Mouse (Mus musculus) limb, embryonic 12.5 days (tissue): Measurements from ENCODE around the gene Gm28043. TPM values are rescaled to one million over a fixed set of nuclear protein-coding genes. Genes with fewer than 3 reads are reported as not detected.
A peak's percentile ranks its signal among the peaks of the same experiment; 100 is the strongest.

Experiments
- ATAC-seq: fragments of 200-750 bp; cut with Nextera tagmentation; 2 replicates; pipeline ENCODE4 v1.8.0; 2017; ENCODE audit warnings: low read depth, moderate TSS enrichment; ENCODE audit not compliant: insufficient number of reproducible peaks, insufficient read depth, low FRiP score, low TSS enrichment
- H3K27ac ChIP-seq: fragments of 300-500 bp; sonication (generic); 2 replicates; pipeline ENCODE4 v1.5.1; 2016; ENCODE audit warnings: mild to moderate bottlenecking, moderate library complexity
- H3K27me3 ChIP-seq: fragments of 300-500 bp; sonication (generic); 2 replicates; pipeline ENCODE4 v1.6.1; 2016; ENCODE audit warnings: mild to moderate bottlenecking, moderate library complexity
- H3K36me3 ChIP-seq: fragments of 300-500 bp; sonication (generic); 2 replicates; pipeline ENCODE4 v1.6.1; 2016; ENCODE audit warnings: mild to moderate bottlenecking, moderate library complexity
- H3K4me1 ChIP-seq: fragments of 300-500 bp; sonication (generic); replicated peaks from 2 replicates; pipeline ENCODE4 v1.6.1; 2016
- H3K4me2 ChIP-seq: fragments of 300-500 bp; sonication (generic); 2 replicates; pipeline ENCODE4 v1.6.1; 2016; ENCODE audit warnings: mild to moderate bottlenecking, moderate library complexity
- H3K4me3 ChIP-seq: fragments of 300-500 bp; sonication (generic); replicated peaks from 2 replicates; pipeline ENCODE4 v1.5.1; 2016; ENCODE audit warnings: mild to moderate bottlenecking
- H3K9ac ChIP-seq: fragments of 300-500 bp; sonication (generic); replicated peaks from 2 replicates; pipeline ENCODE4 v1.6.1; 2016; ENCODE audit warnings: mild to moderate bottlenecking, moderate library complexity
- H3K9me3 ChIP-seq: fragments of 300-500 bp; sonication (generic); 2 replicates; pipeline ENCODE4 v1.6.1; 2016; ENCODE audit warnings: mild to moderate bottlenecking, moderate library complexity
- WGBS: fragments of 180-500 bp; shearing (Covaris S2); methylation state at CpG from one replicate; pipeline ENCODE4 v1.1.7; 2016; 5-methylcytosine and 5-hydroxymethylcytosine counted together
- polyA plus RNA-seq: library from polyadenylated mRNA; unstranded; fragments of >200 nt; fragmentation: Nextera tagmentation; extraction: Ambion mirVana; gene quantifications from 2 replicates; pipeline ENCODE4 v1.2.1, GENCODE M21; 2016

Gene Gm28043
- polyA plus RNA-seq, 1 experiment from 2014 or later = 3.2 TPM

GRCm38 (mm10) chr17:29627285-29627684 is 12.6 kb downstream of the Gm28043 start:
- Histone ChIP-seq H3K4me3 (no peak overlapping the region), H3K27ac (no peak overlapping the region), H3K4me1 (no peaks in the 10 kb centered on the region), H3K4me2 (no peak overlapping the region), H3K27me3 (no peaks in the 10 kb centered on the region), H3K9ac (no peak overlapping the region), H3K9me3 (no peaks in the 10 kb centered on the region), H3K36me3 (peaks cover 99% of the 10 kb centered on the region)
- WGBS = 87% methylated on average over 9 of the region's 9 CpGs
- no peak for ATAC-seq

- Histone ChIP-seq H3K27ac (no peak overlapping the region), H3K4me1 (no peaks in the 10 kb centered on the region), H3K27me3 (no peaks in the 10 kb centered on the region), H3K4me3 (no peak overlapping the region), H3K36me3 (peaks cover 98% of the 10 kb centered on the region), H3K9me3 (no peaks in the 10 kb centered on the region), H3K9ac (0 out of 2 replicates have a peak overlapping the region, but pooled peaks have one; percentile 27), H3K4me2 (no peak overlapping the region)
- 80% methylated on average over 5 of the region's 5 CpGs for WGBS
- no peak for ATAC-seq
These were observed 14.3 kb downstream of the Gm28043 start for GRCm38 (mm10) chr17:29628946-29629345.

GRCm38 (mm10) chr17:29629620-29630019 is 14.9 kb downstream of the Gm28043 start:
- Histone ChIP-seq H3K36me3 (peaks cover 98% of the 10 kb centered on the region), H3K4me2 (no peak overlapping the region), H3K27ac (no peak overlapping the region), H3K9ac (no peak overlapping the region), H3K4me1 (no peaks in the 10 kb centered on the region), H3K4me3 (no peak overlapping the region), H3K9me3 (no peaks in the 10 kb centered on the region), H3K27me3 (no peaks in the 10 kb centered on the region)
- ATAC-seq = no peak
- WGBS = 85% methylated on average over 5 of the region's 5 CpGs

- no peak for ATAC-seq
These were observed 17.6 kb downstream of the Gm28043 start for GRCm38 (mm10) chr17:29632312-29632711.

GRCm38 (mm10) chr17:29635492-29635891 is 20.8 kb downstream of the Gm28043 start:
- Histone ChIP-seq H3K36me3 (peaks cover 95% of the 10 kb centered on the region), H3K4me1 (no peaks in the 10 kb centered on the region), H3K4me3 (no peak overlapping the region), H3K9me3 (no peaks in the 10 kb centered on the region), H3K27ac (no peak overlapping the region), H3K4me2 (no peak overlapping the region), H3K9ac (no peak overlapping the region), H3K27me3 (no peaks in the 10 kb centered on the region)
- ATAC-seq = no peak
- 93% methylated on average over 8 of the region's 8 CpGs for WGBS

More at GRCm38 (mm10) chr17:29632312-29632711, 17.6 kb downstream of the Gm28043 start:
- Histone ChIP-seq H3K36me3 (peaks cover 97% of the 10 kb centered on the region), H3K9me3 (no peaks in the 10 kb centered on the region), H3K4me3 (no peak overlapping the region), H3K27me3 (no peaks in the 10 kb centered on the region), H3K9ac (no peak overlapping the region), H3K4me1 (no peaks in the 10 kb centered on the region), H3K4me2 (no peak overlapping the region), H3K27ac (no peak overlapping the region)
- WGBS = 93% methylated on average over 11 of the region's 11 CpGs

- H3K36me3 ChIP-seq = peaks cover 95% of the 10 kb centered on the region
- H3K4me2 ChIP-seq = no peak overlapping the region
- H3K4me3 ChIP-seq = no peak overlapping the region
- H3K27ac ChIP-seq = no peak overlapping the region
- no peaks in the 10 kb centered on the region for H3K27me3 ChIP-seq
- H3K4me1 ChIP-seq = no peaks in the 10 kb centered on the region
- no peak overlapping the region for H3K9ac ChIP-seq
- H3K9me3 ChIP-seq = no peaks in the 10 kb centered on the region
- WGBS = 70% methylated on average over 5 of the region's 5 CpGs
- ATAC-seq = no peak
These were observed 21.4 kb downstream of the Gm28043 start for GRCm38 (mm10) chr17:29636118-29636517.

DNA sequence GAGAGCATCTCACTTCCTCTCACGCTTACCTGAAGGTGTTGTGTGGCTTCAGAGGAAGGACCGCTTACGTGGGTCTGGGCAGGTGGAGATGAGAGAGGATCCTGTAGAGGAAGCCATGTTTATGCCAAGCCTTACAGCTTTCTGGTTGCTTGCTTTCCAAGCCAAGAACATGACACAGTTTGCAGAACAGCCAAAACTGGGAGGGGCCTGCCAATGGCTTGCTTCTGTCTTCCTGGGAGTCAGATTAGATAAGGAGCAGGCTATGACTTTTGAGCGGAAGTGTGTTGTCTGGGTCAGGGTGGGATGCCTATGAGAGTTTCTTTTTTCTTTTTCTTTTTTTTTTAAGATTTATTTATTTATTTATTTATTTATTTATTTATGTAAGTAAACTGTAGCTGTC is 22.7 kb downstream of the Gm28043 start:
- H3K9ac ChIP-seq = no peak overlapping the region
- no peak for ATAC-seq
- no peaks in the 10 kb centered on the region for H3K4me1 ChIP-seq
- no peaks in the 10 kb centered on the region for H3K9me3 ChIP-seq
- no peaks in the 10 kb centered on the region for H3K27me3 ChIP-seq
- no peak overlapping the region for H3K4me3 ChIP-seq
- no peak overlapping the region for H3K27ac ChIP-seq
- H3K36me3 ChIP-seq = peaks cover 96% of the 10 kb centered on the region
- H3K4me2 ChIP-seq = no peak overlapping the region
- 98% methylated on average over 4 of the region's 4 CpGs for WGBS

DNA sequence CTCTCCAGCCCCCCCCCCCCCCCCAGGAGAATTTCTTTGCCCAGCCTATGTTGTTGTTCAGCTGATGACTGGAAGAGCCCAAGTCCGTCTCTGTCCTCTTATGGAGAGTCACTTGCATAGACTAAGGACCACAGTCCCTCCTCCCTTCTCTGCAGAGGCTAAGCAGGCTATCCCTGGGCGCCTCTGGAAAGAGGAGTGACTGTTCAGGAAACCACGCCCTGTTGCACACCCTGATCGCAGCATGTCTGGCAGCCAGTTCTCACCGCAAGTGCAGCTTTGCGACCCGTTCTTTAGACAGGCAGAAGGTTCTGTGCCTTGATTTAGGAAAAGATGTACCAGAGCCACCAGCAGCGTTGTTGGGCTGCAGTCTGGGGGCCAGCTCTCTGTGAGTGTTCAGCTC is 23.2 kb downstream of the Gm28043 start:
- no peak overlapping the region for H3K9ac ChIP-seq
- no peaks in the 10 kb centered on the region for H3K9me3 ChIP-seq
- H3K4me3 ChIP-seq = no peak overlapping the region
- no peak overlapping the region for H3K27ac ChIP-seq
- H3K27me3 ChIP-seq = no peaks in the 10 kb centered on the region
- no peak for ATAC-seq
- peaks cover 98% of the 10 kb centered on the region for H3K36me3 ChIP-seq
- H3K4me1 ChIP-seq = no peaks in the 10 kb centered on the region
- no peak overlapping the region for H3K4me2 ChIP-seq
- 83% methylated on average over 8 of the region's 8 CpGs for WGBS

- ATAC-seq = no peak
These were observed 26.3 kb downstream of the Gm28043 start for GRCm38 (mm10) chr17:29640971-29641370.

DNA sequence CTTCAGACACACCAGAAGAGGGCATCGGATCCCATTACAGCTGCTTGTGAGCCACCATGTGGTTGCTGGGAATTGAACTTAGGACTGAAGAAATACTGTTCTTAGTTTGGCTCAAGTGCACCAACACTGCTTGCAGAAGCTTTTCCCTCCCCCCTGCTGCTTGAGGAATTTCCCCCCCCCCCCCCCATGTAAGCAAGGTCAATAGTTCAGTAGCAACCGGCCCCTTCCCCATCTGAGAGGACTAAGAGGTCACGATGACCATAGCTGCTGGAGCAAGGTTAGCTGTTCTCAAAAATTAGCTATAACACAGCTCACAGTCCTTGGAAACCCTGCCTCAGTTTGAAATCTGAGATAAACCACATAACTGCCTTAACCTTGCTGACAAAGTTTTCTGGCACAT is 27.5 kb downstream of the Gm28043 start:
- no peaks in the 10 kb centered on the region for H3K27me3 ChIP-seq
- no peak overlapping the region for H3K27ac ChIP-seq
- ATAC-seq = no peak
- peaks cover 69% of the 10 kb centered on the region for H3K36me3 ChIP-seq
- no peaks in the 10 kb centered on the region for H3K9me3 ChIP-seq
- no peak overlapping the region for H3K4me2 ChIP-seq
- no peaks in the 10 kb centered on the region for H3K4me1 ChIP-seq
- no peak overlapping the region for H3K4me3 ChIP-seq
- WGBS = 83% methylated on average over 3 of the region's 3 CpGs
- no peak overlapping the region for H3K9ac ChIP-seq

More at GRCm38 (mm10) chr17:29640971-29641370, 26.3 kb downstream of the Gm28043 start:
- Histone ChIP-seq H3K4me1 (no peaks in the 10 kb centered on the region), H3K27ac (no peak overlapping the region), H3K4me2 (no peak overlapping the region), H3K27me3 (no peaks in the 10 kb centered on the region), H3K9me3 (no peaks in the 10 kb centered on the region), H3K4me3 (no peak overlapping the region), H3K36me3 (peaks cover 74% of the 10 kb centered on the region), H3K9ac (no peak overlapping the region)
- 94% methylated on average over 11 of the region's 11 CpGs for WGBS

- WGBS = 69% methylated on average over 2 of the region's 2 CpGs
- 0 out of 2 replicates have a peak, but pooled peaks cover 3% of the 10 kb centered on the region for H3K9me3 ChIP-seq
- H3K4me1 ChIP-seq = peaks cover 8% of the 10 kb centered on the region
- H3K36me3 ChIP-seq = peaks cover 5% of the 10 kb centered on the region; the same call in 1 of the 2 replicates
- H3K27ac ChIP-seq = no peak overlapping the region
- ATAC-seq = no peak
- no peak overlapping the region for H3K4me3 ChIP-seq
- H3K4me2 ChIP-seq = no peak overlapping the region
- H3K27me3 ChIP-seq = no peaks in the 10 kb centered on the region
- no peak overlapping the region for H3K9ac ChIP-seq
These were observed 43.6 kb downstream of the Gm28043 start for GRCm38 (mm10) chr17:29658249-29658648.

- ATAC-seq = peak; percentile 95
- Histone ChIP-seq H3K27me3 (no peaks in the 10 kb centered on the region), H3K4me2 (peak within 1 kb of the TSS; percentile 89), H3K27ac (peak within 1 kb of the TSS; percentile 93), H3K9ac (peak within 1 kb of the TSS; percentile 90), H3K36me3 (peaks cover 24% of the 10 kb centered on the region), H3K4me3 (peak within 1 kb of the TSS; percentile 96), H3K9me3 (no peaks in the 10 kb centered on the region), H3K4me1 (peaks cover 8% of the 10 kb centered on the region)
- WGBS = under 1% methylated on average over 41 of the region's 41 CpGs
These were observed 45.5 kb downstream of the Gm28043 start, which contains the start of gene Cmtr1 for GRCm38 (mm10) chr17:29660076-29660761. Gene Cmtr1 (plus strand): TSS chr17:29660595.
